Mouse (Mus musculus) intestine, embryonic 16.5 days (tissue): ENCODE measurements around the gene Bco2. TPM values are rescaled to one million over a fixed set of nuclear protein-coding genes. Genes with fewer than 3 reads are reported as not detected.

Experiments used
- ATAC-seq: fragments of 200-750 bp; cut with Nextera tagmentation; 2 replicates; pipeline ENCODE4 v1.8.0; 2017; ENCODE audit warnings: moderate TSS enrichment, moderate library complexity
- H3K27ac ChIP-seq: fragments of 300-500 bp; sonication (generic); 2 replicates; pipeline ENCODE4 v1.5.1; 2014; ENCODE audit warnings: mild to moderate bottlenecking, low read length
- H3K27me3 ChIP-seq: fragments of 300-500 bp; sonication (generic); replicated peaks from 2 replicates; pipeline ENCODE4 v1.6.1; 2014; ENCODE audit warnings: low read length, control low read depth, mixed read lengths; ENCODE audit not compliant: control insufficient read depth, insufficient read depth
- H3K36me3 ChIP-seq: fragments of 300-500 bp; sonication (generic); 2 replicates; pipeline ENCODE4 v1.6.1; 2014; ENCODE audit warnings: low read length, control low read depth; ENCODE audit not compliant: control insufficient read depth, insufficient read depth
- H3K4me1 ChIP-seq: fragments of 300-500 bp; sonication (generic); 2 replicates; pipeline ENCODE4 v1.6.1; 2014; ENCODE audit warnings: low read length, control low read depth, mixed read lengths; ENCODE audit not compliant: control insufficient read depth, insufficient read depth
- H3K4me2 ChIP-seq: fragments of 300-500 bp; sonication (generic); 2 replicates; pipeline ENCODE4 v1.6.1; 2014; ENCODE audit warnings: low read depth, low read length, control low read depth
- H3K4me3 ChIP-seq: fragments of 300-500 bp; sonication (generic); 2 replicates; pipeline ENCODE4 v1.5.1; 2014; ENCODE audit warnings: mild to moderate bottlenecking, low read length
- H3K9ac ChIP-seq: fragments of 300-500 bp; sonication (generic); 2 replicates; pipeline ENCODE4 v1.6.1; 2014; ENCODE audit warnings: low read depth, low read length
- H3K9me3 ChIP-seq: fragments of 300-500 bp; sonication (generic); 2 replicates; pipeline ENCODE4 v1.6.1; 2016; ENCODE audit warnings: low read length, control low read depth; ENCODE audit not compliant: control insufficient read depth
- WGBS: fragments of 180-500 bp; shearing (Covaris S2); extraction: QIAGEN DNeasy Blood & Tissue Kit; methylation state at CpG from one replicate; pipeline ENCODE4 v1.1.7; 2014; 5-methylcytosine and 5-hydroxymethylcytosine counted together
- polyA plus RNA-seq: library from polyadenylated mRNA; unstranded; fragments of >200 nt; fragmentation: Nextera tagmentation; extraction: Ambion mirVana; gene quantifications from 2 replicates; pipeline ENCODE4 v1.2.1, GENCODE M21; 2015

Gene Bco2
- polyA plus RNA-seq, 1 experiment from 2014 or later = 7.6 TPM

- Histone ChIP-seq H3K4me2 (no peak within 1 kb of the TSS), H3K9me3 (no peaks in the 10 kb centered on the region), H3K9ac (no peak within 1 kb of the TSS), H3K27me3 (no peaks in the 10 kb centered on the region), H3K36me3 (no peaks in the 10 kb centered on the region), H3K4me1 (0 out of 2 replicates have a peak, but pooled peaks cover 2% of the 10 kb centered on the region), H3K4me3 (no peak within 1 kb of the TSS), H3K27ac (no peak within 1 kb of the TSS)
- 74% methylated on average over 6 of the region's 6 CpGs for WGBS
- no peak for ATAC-seq
Observed at GRCm38 (mm10) chr9:50494311-50494710, 60.7 kb downstream of the Bco2 start, which contains the start of gene Plet1. Plet1 (plus strand) TSS chr9:50494525.

- Histone ChIP-seq H3K9ac (no peak overlapping the region), H3K36me3 (no peaks in the 10 kb centered on the region), H3K4me1 (0 out of 2 replicates have a peak, but pooled peaks cover 2% of the 10 kb centered on the region), H3K9me3 (no peaks in the 10 kb centered on the region), H3K4me2 (no peak overlapping the region), H3K4me3 (no peak overlapping the region), H3K27me3 (no peaks in the 10 kb centered on the region), H3K27ac (no peak overlapping the region)
- ATAC-seq = no peak
- WGBS = 79% methylated on average over 2 of the region's 2 CpGs
Observed at GRCm38 (mm10) chr9:50493777-50494176, 61.2 kb downstream of the Bco2 start.

GRCm38 (mm10) chr9:50491531-50492045 is 63.4 kb downstream of the Bco2 start:
- H3K4me2 ChIP-seq = no peak overlapping the region
- H3K4me1 ChIP-seq = 0 out of 2 replicates have a peak, but pooled peaks cover 2% of the 10 kb centered on the region
- no peak overlapping the region for H3K27ac ChIP-seq
- no peak for ATAC-seq
- no peaks in the 10 kb centered on the region for H3K36me3 ChIP-seq
- no peaks in the 10 kb centered on the region for H3K9me3 ChIP-seq
- H3K27me3 ChIP-seq = no peaks in the 10 kb centered on the region
- H3K4me3 ChIP-seq = no peak overlapping the region
- WGBS = 60% methylated on average over 2 of the region's 2 CpGs
- H3K9ac ChIP-seq = no peak overlapping the region

- ATAC-seq = no peak
- H3K4me2 ChIP-seq = no peak overlapping the region
Observed at GRCm38 (mm10) chr9:50490836-50491235, 64.1 kb downstream of the Bco2 start.

GRCm38 (mm10) chr9:50485521-50485920 is 69.5 kb downstream of the Bco2 start:
- H3K4me2 ChIP-seq = peak overlapping the region; percentile 17
- no peaks in the 10 kb centered on the region for H3K36me3 ChIP-seq
- no peak for ATAC-seq
- H3K27ac ChIP-seq = no peak overlapping the region
- H3K27me3 ChIP-seq = no peaks in the 10 kb centered on the region
- 0 out of 2 replicates have a peak, but pooled peaks cover 5% of the 10 kb centered on the region for H3K4me1 ChIP-seq
- H3K9ac ChIP-seq = no peak overlapping the region
- H3K4me3 ChIP-seq = no peak overlapping the region
- 14% methylated on average over 10 of the region's 10 CpGs for whole genome bisulfite sequencing
- H3K9me3 ChIP-seq = no peaks in the 10 kb centered on the region

More at GRCm38 (mm10) chr9:50490836-50491235, 64.1 kb downstream of the Bco2 start:
- 0 out of 2 replicates have a peak, but pooled peaks cover under 1% of the 10 kb centered on the region for H3K4me1 ChIP-seq
- no peak overlapping the region for H3K27ac ChIP-seq
- H3K9me3 ChIP-seq = no peaks in the 10 kb centered on the region
- no peak overlapping the region for H3K9ac ChIP-seq
- no peaks in the 10 kb centered on the region for H3K36me3 ChIP-seq
- H3K4me3 ChIP-seq = no peak overlapping the region
- H3K27me3 ChIP-seq = no peaks in the 10 kb centered on the region

Other genes starting within 250 kb of the Bco2 start
- 232 and 271 TPM in 2 replicates for gene Rpl10-ps3, start 210.2 kb downstream of the Bco2 start, polyA plus RNA-seq
- gene Plet1, start 60.7 kb downstream of the Bco2 start, polyA plus RNA-seq = 1.2 and 1.3 TPM in 2 replicates
- gene Pts, start 26.5 kb downstream of the Bco2 start, polyA plus RNA-seq = 106 and 107 TPM in 2 replicates
- 23.3 and 35.5 TPM in 2 replicates for gene Il18, start 354 bp downstream of the Bco2 start, polyA plus RNA-seq
- 0.23 TPM in 1 of 2 replicates, not detected in the other for gene Tex12, start 6.1 kb upstream of the Bco2 start, polyA plus RNA-seq
- 686 and 728 TPM in 2 replicates for gene Sdhd, start 48.6 kb upstream of the Bco2 start, polyA plus RNA-seq
- gene Timm8b, start 48.7 kb upstream of the Bco2 start, polyA plus RNA-seq = 296 and 314 TPM in 2 replicates
- gene Pih1d2, start 62.1 kb upstream of the Bco2 start, polyA plus RNA-seq = 2.2 and 2.4 TPM in 2 replicates
- 13.8 and 17.1 TPM in 2 replicates for gene Nkapd1, start 62.3 kb upstream of the Bco2 start, polyA plus RNA-seq
- gene Dlat, start 104.6 kb upstream of the Bco2 start, polyA plus RNA-seq = 61.0 and 63.7 TPM in 2 replicates
- gene Dixdc1, start 184.3 kb upstream of the Bco2 start, polyA plus RNA-seq = 4.8 TPM in 2 replicates
- 21.3 and 23.5 TPM in 2 replicates for gene 2310030G06Rik, start 191.4 kb upstream of the Bco2 start, polyA plus RNA-seq
- 62.8 and 63.6 TPM in 2 replicates for gene Cryab, start 196.1 kb upstream of the Bco2 start, polyA plus RNA-seq
- 5.0 TPM in 2 replicates for gene Hspb2, start 197.2 kb upstream of the Bco2 start, polyA plus RNA-seq
- 12.6 and 13.0 TPM in 2 replicates for gene Fdxacb1, start 213.1 kb upstream of the Bco2 start, polyA plus RNA-seq
- gene Alg9, start 219.8 kb upstream of the Bco2 start, polyA plus RNA-seq = 39.1 and 42.9 TPM in 2 replicates
- gene 1110032A03Rik, start 220.3 kb upstream of the Bco2 start, polyA plus RNA-seq = 28.9 and 33.0 TPM in 2 replicates